Mouse (Mus musculus) left cerebral cortex, adult 6 months (tissue): ENCODE results near the gene Olfr498. TPM values are rescaled to one million over a fixed set of nuclear protein-coding genes. Genes with fewer than 3 reads are reported as not detected.

Experiments used
- long read RNA-seq, 2 experiments: library from polyadenylated mRNA; unstranded; transcript quantifications; one replicate each; pipeline ENCODE4 v2.0.0; 2019 to 2020
- polyA plus RNA-seq: library from polyadenylated mRNA; unstranded; fragments of <200 nt; fragmentation: Nextera tagmentation; gene quantifications from 2 replicates; pipeline ENCODE4 v1.2.3, GENCODE M21; 2021

Olfr498 gene
- polyA plus RNA-seq: not detected in 2 replicates
- long read RNA-seq, experiment 1: 0 reads
- long read RNA-seq, experiment 2: 0 reads

DNA sequence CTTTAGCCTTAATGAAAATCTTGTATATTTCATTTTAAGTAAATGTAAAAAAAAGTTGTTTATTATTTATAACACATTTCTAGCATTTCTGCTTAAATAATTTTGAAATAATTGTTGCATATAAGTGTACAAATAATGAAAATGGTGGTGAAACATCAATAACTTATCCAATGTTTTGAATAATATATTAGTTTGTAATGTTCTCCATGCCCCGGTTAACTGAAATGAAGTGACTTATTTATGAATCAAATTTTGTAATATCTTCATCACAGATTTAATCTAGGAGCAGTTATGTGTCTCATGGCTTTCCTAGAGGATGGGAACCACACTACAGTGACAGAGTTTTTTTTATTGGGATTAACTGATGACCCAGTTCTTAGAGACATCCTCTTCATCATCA, at the start of gene Olfr498:
Gene Olfr498 (plus strand): TSS at position 301 of the 400 bp plus-strand sequence.

DNA sequence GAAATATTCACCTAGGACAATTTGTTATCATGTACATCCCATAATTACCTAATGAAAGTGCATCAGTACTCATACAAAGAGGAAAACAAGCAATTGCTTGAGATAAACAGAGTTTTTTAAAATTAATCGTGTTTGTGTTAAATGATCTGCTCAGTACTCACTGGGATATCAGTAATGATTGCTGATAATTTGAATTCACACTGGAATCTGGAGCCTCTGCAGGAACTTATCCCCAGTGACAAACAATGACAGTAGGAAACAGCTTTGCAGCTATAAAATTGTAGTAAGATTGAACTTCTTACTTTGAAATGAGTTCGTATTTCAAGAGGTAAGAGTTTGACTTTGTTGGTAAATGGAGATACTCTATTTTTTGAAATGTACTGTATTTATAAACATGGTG, 45.0 kb upstream of the Olfr498 start, which contains the start of gene Olfr497:
Gene Olfr497 (plus strand): TSS at position 301 of the 400 bp plus-strand sequence.

Other genes starting within 250 kb of the Olfr498 start
- gene Olfr488, start 207.0 kb upstream of the Olfr498 start, polyA plus RNA-seq: not detected in 2 replicates
- gene Olfr490, start 176.4 kb upstream of the Olfr498 start, polyA plus RNA-seq: not detected in 2 replicates
- gene Olfr491, start 151.9 kb upstream of the Olfr498 start, polyA plus RNA-seq: not detected in 2 replicates
- not detected in 2 replicates for gene Olfr492, start 141.7 kb upstream of the Olfr498 start, polyA plus RNA-seq
- not detected in 2 replicates for gene Olfr493, start 118.3 kb upstream of the Olfr498 start, polyA plus RNA-seq
- gene Olfr494, start 100.0 kb upstream of the Olfr498 start, polyA plus RNA-seq: not detected in 2 replicates
- not detected in 2 replicates for gene Olfr495, start 72.2 kb upstream of the Olfr498 start, polyA plus RNA-seq
- not detected in 2 replicates for gene Olfr497, start 44.9 kb upstream of the Olfr498 start, polyA plus RNA-seq
- not detected in 2 replicates for gene Olfr502, start 59.7 kb downstream of the Olfr498 start, polyA plus RNA-seq
- gene Olfr503, start 79.2 kb downstream of the Olfr498 start, polyA plus RNA-seq: not detected in 2 replicates
- not detected in 2 replicates for gene Olfr504, start 100.5 kb downstream of the Olfr498 start, polyA plus RNA-seq
- gene Olfr506, start 145.5 kb downstream of the Olfr498 start, polyA plus RNA-seq: not detected in 2 replicates
- gene Olfr507, start 156.5 kb downstream of the Olfr498 start, polyA plus RNA-seq: not detected in 2 replicates
- gene Olfr508, start 164.7 kb downstream of the Olfr498 start, polyA plus RNA-seq: not detected in 2 replicates
- not detected in 2 replicates for gene Olfr509, start 186.6 kb downstream of the Olfr498 start, polyA plus RNA-seq
- gene Olfr510, start 201.1 kb downstream of the Olfr498 start, polyA plus RNA-seq: not detected in 2 replicates
- not detected in 2 replicates for gene Olfr512, start 248.0 kb downstream of the Olfr498 start, polyA plus RNA-seq